Mouse (Mus musculus) megakaryocyte, embryonic 14.5 days (primary cell): ENCODE data around the gene Ensa. TPM values are rescaled to one million over a fixed set of nuclear protein-coding genes. Genes with fewer than 3 reads are reported as not detected.

Source experiments
- H3K27me3 ChIP-seq: replicated peaks from 2 replicates; pipeline ENCODE3; 2012; ENCODE audit warnings: inconsistent platforms
- H3K36me3 ChIP-seq: replicated peaks from 2 replicates; pipeline ENCODE3; 2012; ENCODE audit warnings: low read length, inconsistent platforms, mixed read lengths
- H3K4me1 ChIP-seq: 2 replicates; pipeline ENCODE4 v1.6.1; 2012; ENCODE audit warnings: inconsistent platforms
- H3K4me3 ChIP-seq: replicated peaks from 2 replicates; pipeline ENCODE3; 2012; ENCODE audit warnings: moderate library complexity, mild to moderate bottlenecking, inconsistent platforms
- H3K9me3 ChIP-seq: 2 replicates; pipeline ENCODE4 v1.6.1; 2012; ENCODE audit warnings: inconsistent platforms
- FLI1 ChIP-seq: IDR thresholded peaks from 2 replicates; pipeline ENCODE4 v1.6.1; 2012; ENCODE audit warnings: low read length, inconsistent platforms, mixed read lengths
- GATA1 ChIP-seq: IDR thresholded peaks from 3 replicates; pipeline ENCODE4 v1.6.1; 2012; ENCODE audit warnings: mixed read lengths, low read length, inconsistent platforms, borderline replicate concordance
- polyA plus RNA-seq: library from polyadenylated mRNA; stranded (reverse); fragments of >175 nt; gene quantifications from 2 replicates; pipeline ENCODE4 v1.2.3, GENCODE M21; 2012; ENCODE audit warnings: low replicate concordance; ENCODE audit not compliant: insufficient read depth

The Ensa gene
- polyA plus RNA-seq, 1 experiment, result 21.1 TPM

DNA sequence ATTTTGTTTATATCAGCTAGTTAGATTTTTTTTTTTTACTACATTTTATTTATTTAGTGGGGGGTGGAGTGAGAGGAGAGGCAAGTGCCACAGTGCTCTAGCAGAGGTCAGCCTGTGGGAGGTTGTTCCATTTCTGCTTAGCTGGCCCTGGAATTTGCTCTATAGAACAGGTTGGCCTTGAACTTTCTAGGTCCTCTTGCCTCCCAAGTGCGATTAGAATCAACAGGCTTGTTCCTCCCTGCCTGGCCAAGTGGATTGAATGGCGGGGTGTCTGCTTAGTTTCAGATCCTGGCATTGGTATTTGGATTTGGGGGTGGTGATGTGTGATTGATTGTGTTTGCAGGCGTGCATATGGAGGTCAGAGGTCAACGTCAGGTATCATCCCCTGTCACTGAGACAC lies 11.3 kb downstream of the Ensa start:
- no peaks in the 10 kb centered on the region for H3K27me3 ChIP-seq
- peaks cover 95% of the 10 kb centered on the region for H3K36me3 ChIP-seq
- H3K9me3 ChIP-seq, result no peaks in the 10 kb centered on the region
- H3K4me3 ChIP-seq, result no peak overlapping the region
- TF ChIP-seq FLI1, result no peak
- TF ChIP-seq GATA1, result no peak
- H3K4me1 ChIP-seq, result peaks cover 39% of the 10 kb centered on the region

- Histone ChIP-seq H3K9me3 (no peaks in the 10 kb centered on the region), H3K27me3 (no peaks in the 10 kb centered on the region), H3K36me3 (peaks cover 71% of the 10 kb centered on the region), H3K4me3 (no peak overlapping the region), H3K4me1 (peaks cover 53% of the 10 kb centered on the region)
- TF ChIP-seq GATA1, result no peak
- TF ChIP-seq FLI1, result no peak
Observed at GRCm38 (mm10) chr3:95639694-95640093, 14.9 kb downstream of the Ensa start.

DNA sequence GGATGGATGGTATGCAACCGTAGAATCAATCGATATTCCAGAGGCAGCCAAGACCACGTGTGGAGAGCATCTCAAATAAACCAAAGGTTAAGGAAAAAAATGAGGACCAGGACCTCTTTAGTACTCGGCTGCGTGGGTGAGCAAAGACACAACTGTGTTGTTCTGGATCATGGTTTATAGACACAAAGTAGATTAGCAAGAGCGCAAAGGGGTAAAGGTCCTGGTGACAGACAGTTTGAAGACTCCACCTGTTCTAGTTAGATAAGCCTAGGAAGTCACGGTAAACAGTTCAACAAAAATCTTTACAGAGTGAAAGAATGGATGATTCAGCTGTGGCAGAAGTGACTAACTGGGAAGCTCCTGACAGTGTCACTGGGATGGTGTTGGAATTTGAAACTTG lies 18.3 kb downstream of the Ensa start:
- Histone ChIP-seq H3K4me1 (peaks cover 46% of the 10 kb centered on the region), H3K4me3 (no peak overlapping the region), H3K36me3 (peaks cover 46% of the 10 kb centered on the region), H3K27me3 (no peaks in the 10 kb centered on the region), H3K9me3 (no peaks in the 10 kb centered on the region)
- no peak for TF ChIP-seq GATA1
- no peak for TF ChIP-seq FLI1

- H3K9me3 ChIP-seq, result no peaks in the 10 kb centered on the region
- TF ChIP-seq GATA1 (no peak), FLI1 (no peak)
- peak overlapping the region; percentile 82 for H3K4me3 ChIP-seq
- H3K4me1 ChIP-seq, result peaks cover 62% of the 10 kb centered on the region
- H3K27me3 ChIP-seq, result no peaks in the 10 kb centered on the region
- H3K36me3 ChIP-seq, result peaks cover 29% of the 10 kb centered on the region
Observed at GRCm38 (mm10) chr3:95645313-95646235, 20.8 kb downstream of the Ensa start.

- TF ChIP-seq GATA1 (no peak), FLI1 (no peak)
- Histone ChIP-seq H3K9me3 (no peaks in the 10 kb centered on the region), H3K36me3 (peaks cover 18% of the 10 kb centered on the region), H3K27me3 (no peaks in the 10 kb centered on the region), H3K4me1 (peaks cover 81% of the 10 kb centered on the region), H3K4me3 (no peak overlapping the region)
Observed at GRCm38 (mm10) chr3:95648016-95648415, 23.2 kb downstream of the Ensa start.

GRCm38 (mm10) chr3:95650276-95651032 lies 25.7 kb downstream of the Ensa start:
- Histone ChIP-seq H3K4me1 (peaks cover 81% of the 10 kb centered on the region), H3K4me3 (peak overlapping the region; percentile 76), H3K9me3 (no peaks in the 10 kb centered on the region), H3K36me3 (peaks cover 26% of the 10 kb centered on the region), H3K27me3 (no peaks in the 10 kb centered on the region)
- TF ChIP-seq GATA1 (no peak), FLI1 (no peak)

DNA sequence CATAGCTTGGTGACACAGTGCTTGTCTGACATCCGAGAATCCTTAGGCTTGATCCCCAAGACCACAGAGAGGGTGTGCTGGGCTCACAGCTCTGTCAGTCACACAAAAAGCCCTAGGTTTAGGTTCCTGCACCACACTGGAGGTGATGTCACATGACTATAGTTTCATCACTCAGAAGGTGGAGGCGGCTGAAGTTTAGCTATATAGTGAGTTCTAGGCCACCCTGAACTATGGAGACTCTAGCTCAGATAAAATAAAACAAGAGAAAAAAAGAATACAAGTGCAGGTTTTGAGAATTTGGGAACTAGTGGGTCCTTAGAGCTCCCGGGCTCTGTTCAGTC lies 26.2 kb downstream of the Ensa start:
- Histone ChIP-seq H3K27me3 (no peaks in the 10 kb centered on the region), H3K9me3 (no peaks in the 10 kb centered on the region), H3K4me1 (peaks cover 81% of the 10 kb centered on the region), H3K4me3 (peak overlapping the region; percentile 76), H3K36me3 (peaks cover 29% of the 10 kb centered on the region)
- TF ChIP-seq GATA1 (no peak), FLI1 (no peak)

DNA sequence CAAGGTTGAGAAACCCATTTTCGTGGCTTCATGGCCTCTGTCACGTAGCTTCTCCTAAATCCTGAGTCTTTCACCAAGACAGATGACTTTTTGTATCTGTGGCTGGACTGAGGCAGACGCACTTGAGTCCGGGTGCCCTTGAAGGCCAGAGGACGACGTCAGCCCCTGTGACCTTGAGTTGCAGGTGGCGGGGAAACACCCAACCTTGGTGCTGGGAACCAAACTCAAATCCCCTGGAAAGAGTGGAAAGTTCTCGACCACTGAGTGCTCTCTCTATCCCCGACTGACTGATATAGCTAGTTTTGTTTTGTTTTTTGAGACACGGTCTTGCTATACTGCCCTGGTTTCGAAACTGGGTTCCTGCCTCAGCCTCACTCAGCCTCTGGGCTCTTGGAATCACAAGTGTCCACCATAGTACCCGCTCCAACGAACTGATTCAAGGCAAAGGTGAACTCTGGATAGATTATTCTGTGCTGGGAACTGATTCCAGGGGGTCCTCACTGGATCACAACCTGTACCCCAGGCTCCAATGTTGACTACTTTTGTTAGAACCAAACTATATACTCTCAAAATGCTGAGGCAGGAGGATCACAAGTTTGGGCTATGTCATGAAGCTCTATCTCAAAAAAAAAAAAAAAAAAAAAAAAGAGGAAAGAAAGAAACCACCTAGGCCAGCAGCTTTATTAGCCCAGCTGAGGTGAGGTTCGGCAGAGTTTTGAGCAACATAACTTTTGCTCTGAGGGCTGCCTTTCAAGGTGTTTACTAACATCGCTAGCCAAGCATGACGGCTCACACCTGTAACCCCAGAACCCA lies 26.8 kb downstream of the Ensa start:
- Histone ChIP-seq H3K9me3 (no peaks in the 10 kb centered on the region), H3K4me3 (no peak overlapping the region), H3K27me3 (no peaks in the 10 kb centered on the region), H3K4me1 (peaks cover 80% of the 10 kb centered on the region), H3K36me3 (peaks cover 25% of the 10 kb centered on the region)
- TF ChIP-seq FLI1 (no peak), GATA1 (no peak)

- Histone ChIP-seq H3K9me3 (no peaks in the 10 kb centered on the region), H3K27me3 (no peaks in the 10 kb centered on the region), H3K4me3 (no peak overlapping the region), H3K36me3 (peaks cover 27% of the 10 kb centered on the region), H3K4me1 (peaks cover 87% of the 10 kb centered on the region)
- TF ChIP-seq FLI1 (no peak), GATA1 (no peak)
Observed at GRCm38 (mm10) chr3:95652204-95652811, 27.5 kb downstream of the Ensa start.
